Mouse (Mus musculus): ENCODE measurements around the gene Tenm3. TPM values are rescaled to one million over a fixed set of nuclear protein-coding genes. Genes with fewer than 3 reads are reported as not detected.

Tenm3 gene
- polyA plus RNA-seq (2014; fragmentation: Illumina TruSeq; extraction: RNeasy Lipid Tissue Mini Kit (QIAGEN cat#74804)), result 4.9 TPM

GRCm38 (mm10) chr8:48843931-48844285 lies at the start of gene Tenm3:
Gene Tenm3, minus strand, starts transcription at chr8:48843951.

All from ovary, adult 10 weeks (tissue).